Mouse (Mus musculus) forebrain, embryonic 13.5 days (tissue): ENCODE data around the gene Dis3l2. TPM values are rescaled to one million over a fixed set of nuclear protein-coding genes. Genes with fewer than 3 reads are reported as not detected.

Experiments
- ATAC-seq: fragments of 200-750 bp; cut with Nextera tagmentation; 2 replicates; pipeline ENCODE4 v1.8.0; 2017
- H3K27ac ChIP-seq: fragments of 300-500 bp; sonication (generic); 2 replicates; pipeline ENCODE4 v1.5.1; 2015; ENCODE audit warnings: inconsistent platforms, mild to moderate bottlenecking, moderate library complexity
- H3K27me3 ChIP-seq: fragments of 300-500 bp; sonication (generic); 2 replicates; pipeline ENCODE4 v1.6.1; 2015; ENCODE audit warnings: mild to moderate bottlenecking, inconsistent platforms
- H3K36me3 ChIP-seq: fragments of 300-500 bp; sonication (generic); 2 replicates; pipeline ENCODE4 v1.6.1; 2015; ENCODE audit warnings: mild to moderate bottlenecking, inconsistent platforms; ENCODE audit not compliant: poor library complexity, severe bottlenecking
- H3K4me1 ChIP-seq: fragments of 300-500 bp; sonication (generic); 2 replicates; pipeline ENCODE4 v1.6.1; 2015; ENCODE audit warnings: inconsistent platforms
- H3K4me2 ChIP-seq: fragments of 300-500 bp; sonication (generic); 2 replicates; pipeline ENCODE4 v1.6.1; 2015; ENCODE audit warnings: inconsistent platforms, mild to moderate bottlenecking, moderate library complexity
- H3K4me3 ChIP-seq: fragments of 300-500 bp; sonication (generic); 2 replicates; pipeline ENCODE4 v1.5.1; 2015; ENCODE audit warnings: mild to moderate bottlenecking, inconsistent platforms
- H3K9ac ChIP-seq: fragments of 300-500 bp; sonication (generic); 2 replicates; pipeline ENCODE4 v1.6.1; 2015; ENCODE audit warnings: mild to moderate bottlenecking, inconsistent platforms
- H3K9me3 ChIP-seq: fragments of 300-500 bp; sonication (generic); replicated peaks from 2 replicates; pipeline ENCODE4 v1.6.1; 2016; ENCODE audit warnings: inconsistent platforms
- WGBS: fragments of 180-500 bp; shearing (Covaris S2); methylation state at CpG from one replicate; pipeline ENCODE4 v1.1.7; 2015; 5-methylcytosine and 5-hydroxymethylcytosine counted together
- polyA plus RNA-seq: library from polyadenylated mRNA; unstranded; fragments of >200 nt; fragmentation: Nextera tagmentation; extraction: Ambion mirVana; gene quantifications from 2 replicates; pipeline ENCODE4 v1.2.1, GENCODE M21; 2015

Dis3l2 gene
- polyA plus RNA-seq, 1 experiment from 2014 or later, result 35.8 TPM

DNA sequence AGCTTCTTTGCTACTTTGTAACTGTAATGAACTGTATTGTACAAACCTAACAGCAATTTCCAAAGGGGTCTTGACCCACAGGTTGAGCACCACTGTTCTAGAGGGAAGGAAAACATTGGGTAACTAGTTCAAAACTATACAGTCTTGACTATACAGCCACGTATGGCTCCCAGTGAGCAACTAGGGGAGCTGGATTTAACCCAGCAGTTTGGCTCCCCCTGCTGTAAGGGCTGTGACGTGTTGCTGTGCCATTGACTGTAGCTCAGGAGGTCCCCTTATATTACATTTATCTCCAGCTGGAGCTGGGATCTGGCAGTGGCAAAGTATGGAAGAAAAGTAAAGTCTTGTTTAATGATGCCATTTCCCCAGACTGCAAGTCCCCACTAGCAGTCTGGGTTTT is 4.9 kb upstream of the Dis3l2 start:
- Histone ChIP-seq H3K36me3 (no peaks in the 10 kb centered on the region), H3K27me3 (no peaks in the 10 kb centered on the region), H3K4me2 (no peak overlapping the region), H3K9ac (no peak overlapping the region), H3K4me3 (no peak overlapping the region), H3K4me1 (peaks cover 6% of the 10 kb centered on the region), H3K9me3 (no peaks in the 10 kb centered on the region), H3K27ac (no peak overlapping the region)
- ATAC-seq, result no peak
- WGBS, result 40% methylated on average over 2 of the region's 2 CpGs

DNA sequence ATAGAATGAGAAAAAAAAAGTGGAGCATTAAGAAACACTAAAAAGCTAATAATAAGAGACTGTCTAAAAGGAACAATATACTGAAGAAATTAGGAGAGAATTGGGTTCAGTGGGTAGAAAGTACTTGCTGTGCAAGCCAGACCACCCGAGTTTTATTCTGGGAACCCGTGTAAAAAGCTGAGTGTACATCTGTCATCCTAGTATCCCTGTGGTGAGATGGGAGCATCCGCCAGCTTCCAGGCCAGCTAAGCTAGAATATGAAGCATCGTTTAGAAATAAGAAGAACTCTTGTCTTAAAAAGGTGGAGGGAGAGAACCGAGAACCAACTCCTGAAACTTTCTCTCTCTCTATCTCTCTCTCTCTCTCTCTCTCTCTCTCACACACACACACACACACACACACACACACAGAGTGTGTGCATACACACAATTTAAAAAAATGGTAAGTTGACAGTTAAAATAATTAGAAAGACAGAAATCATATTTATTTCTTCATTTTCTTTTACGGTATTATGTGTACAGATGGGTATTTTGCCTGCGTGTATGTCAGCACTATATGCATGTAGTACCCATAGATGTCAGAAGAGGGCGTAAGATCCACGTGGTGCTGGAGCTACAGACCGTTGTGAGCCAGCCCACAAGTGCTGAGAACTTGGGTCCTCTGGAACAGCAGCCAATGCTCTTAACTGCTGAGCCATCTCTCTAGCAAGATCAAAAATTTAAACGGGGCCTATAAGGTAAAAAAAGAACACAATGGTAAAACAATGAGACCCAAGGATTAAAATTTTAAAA is 4.1 kb upstream of the Dis3l2 start:
- no peaks in the 10 kb centered on the region for H3K9me3 ChIP-seq
- H3K36me3 ChIP-seq, result no peaks in the 10 kb centered on the region
- no peaks in the 10 kb centered on the region for H3K27me3 ChIP-seq
- no peak for ATAC-seq
- WGBS, result 65% methylated on average over 11 of the region's 11 CpGs
- H3K27ac ChIP-seq, result no peak overlapping the region
- peaks cover 10% of the 10 kb centered on the region for H3K4me1 ChIP-seq
- H3K4me3 ChIP-seq, result no peak overlapping the region
- H3K4me2 ChIP-seq, result no peak overlapping the region
- H3K9ac ChIP-seq, result no peak overlapping the region

DNA sequence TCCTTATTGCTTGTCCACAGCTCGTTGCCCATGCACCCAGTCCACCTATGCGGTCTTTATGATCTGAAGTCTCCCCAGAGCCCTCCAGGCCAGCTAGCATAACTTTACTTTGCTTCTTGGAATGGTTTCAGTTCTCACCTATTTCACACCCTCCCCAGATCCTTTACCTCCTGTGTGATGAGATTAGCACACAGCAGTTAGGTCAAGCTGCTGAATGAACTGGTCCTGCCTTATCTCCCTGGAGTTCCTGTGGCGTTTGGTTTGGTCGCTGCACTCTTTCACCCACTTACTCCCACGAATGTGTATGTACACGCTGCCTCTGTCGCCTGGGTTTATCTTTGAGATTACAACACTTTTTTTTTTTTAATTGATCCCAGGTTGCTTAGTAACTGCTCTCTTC is 3.2 kb upstream of the Dis3l2 start:
- Histone ChIP-seq H3K9me3 (no peaks in the 10 kb centered on the region), H3K27me3 (no peaks in the 10 kb centered on the region), H3K36me3 (no peaks in the 10 kb centered on the region), H3K4me3 (no peak overlapping the region), H3K9ac (no peak overlapping the region), H3K4me2 (no peak overlapping the region), H3K27ac (no peak overlapping the region), H3K4me1 (peaks cover 18% of the 10 kb centered on the region)
- ATAC-seq, result no peak
- WGBS, result 83% methylated on average over 7 of the region's 7 CpGs

DNA sequence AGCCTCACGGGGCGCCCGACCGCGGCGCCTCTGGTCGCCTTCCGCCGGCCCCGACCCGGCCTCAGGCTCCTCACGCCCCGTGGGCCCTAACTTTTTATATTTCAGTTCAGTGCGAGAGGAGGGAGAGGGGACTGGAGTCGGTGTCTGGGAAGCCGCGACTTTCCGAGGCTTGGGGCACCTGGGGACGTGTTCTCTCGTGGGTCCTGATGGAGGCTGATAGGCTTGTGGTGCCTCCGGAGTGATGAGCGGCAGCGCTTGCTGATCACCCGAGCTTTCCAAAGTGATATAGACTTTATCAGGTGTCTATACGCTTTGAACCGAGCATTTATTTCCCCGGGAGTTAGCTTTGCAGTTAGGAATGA is 338 bp downstream of the Dis3l2 start:
- peak overlapping the region; percentile 92 for H3K9ac ChIP-seq
- H3K4me2 ChIP-seq, result peak overlapping the region; percentile 74
- H3K9me3 ChIP-seq, result no peaks in the 10 kb centered on the region
- no peaks in the 10 kb centered on the region for H3K36me3 ChIP-seq
- WGBS, result under 1% methylated on average over 27 of the region's 27 CpGs
- H3K27ac ChIP-seq, result peak overlapping the region; percentile 89
- ATAC-seq, result no peak
- peak overlapping the region; percentile 90 for H3K4me3 ChIP-seq
- H3K4me1 ChIP-seq, result peaks cover 20% of the 10 kb centered on the region
- no peaks in the 10 kb centered on the region for H3K27me3 ChIP-seq

DNA sequence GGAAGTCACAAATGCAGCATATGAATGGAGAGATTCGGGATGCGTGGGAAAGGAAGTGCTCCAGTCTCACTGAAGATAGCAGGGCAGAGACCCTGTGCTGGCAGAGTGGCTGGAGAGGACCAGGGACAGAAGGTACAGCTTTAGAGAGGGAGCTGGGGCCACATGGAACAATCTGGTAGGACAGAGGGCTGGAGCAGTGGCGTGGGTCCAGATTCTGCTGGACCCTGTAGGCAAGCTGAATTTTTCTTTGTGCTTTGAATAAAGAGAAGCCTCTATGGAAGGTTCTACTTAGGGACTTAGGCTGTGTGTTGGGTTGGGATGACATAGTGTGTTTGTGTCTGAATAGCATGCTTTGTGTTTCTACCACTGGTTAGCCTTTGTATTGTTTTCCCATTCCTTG is 1.9 kb downstream of the Dis3l2 start:
- no peaks in the 10 kb centered on the region for H3K27me3 ChIP-seq
- no peak for ATAC-seq
- peaks cover 20% of the 10 kb centered on the region for H3K4me1 ChIP-seq
- H3K9me3 ChIP-seq, result no peaks in the 10 kb centered on the region
- 86% methylated on average over 3 of the region's 3 CpGs for WGBS
- H3K4me3 ChIP-seq, result no peak overlapping the region
- H3K9ac ChIP-seq, result no peak overlapping the region
- H3K4me2 ChIP-seq, result peak overlapping the region; percentile 74; the same call in 1 of the 2 replicates
- H3K36me3 ChIP-seq, result no peaks in the 10 kb centered on the region
- no peak overlapping the region for H3K27ac ChIP-seq

DNA sequence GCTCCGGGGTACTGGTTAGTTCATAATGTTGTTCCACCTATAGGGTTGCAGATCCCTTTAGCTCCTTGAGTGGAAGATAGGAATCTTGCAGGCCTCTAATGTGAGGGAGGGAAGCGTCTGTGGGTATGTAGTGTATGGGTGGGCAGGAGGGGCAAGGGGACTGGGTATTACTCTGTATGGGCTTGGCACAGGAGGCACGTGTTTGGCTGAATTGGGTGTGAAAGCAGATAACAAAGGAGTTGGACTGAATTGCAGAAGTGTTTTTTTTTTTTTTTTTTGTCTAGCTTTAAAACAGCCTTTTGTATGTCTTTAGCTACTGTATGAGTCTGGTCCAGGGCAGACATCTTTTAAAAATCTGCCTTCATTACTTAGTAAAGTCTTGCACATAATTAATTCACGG is 5.9 kb downstream of the Dis3l2 start:
- Histone ChIP-seq H3K4me2 (no peak overlapping the region), H3K9ac (no peak overlapping the region), H3K36me3 (no peaks in the 10 kb centered on the region), H3K27ac (no peak overlapping the region), H3K27me3 (no peaks in the 10 kb centered on the region), H3K9me3 (no peaks in the 10 kb centered on the region), H3K4me3 (no peak overlapping the region), H3K4me1 (peaks cover 10% of the 10 kb centered on the region)
- ATAC-seq, result no peak
- WGBS, result 74% methylated on average over 4 of the region's 4 CpGs

DNA sequence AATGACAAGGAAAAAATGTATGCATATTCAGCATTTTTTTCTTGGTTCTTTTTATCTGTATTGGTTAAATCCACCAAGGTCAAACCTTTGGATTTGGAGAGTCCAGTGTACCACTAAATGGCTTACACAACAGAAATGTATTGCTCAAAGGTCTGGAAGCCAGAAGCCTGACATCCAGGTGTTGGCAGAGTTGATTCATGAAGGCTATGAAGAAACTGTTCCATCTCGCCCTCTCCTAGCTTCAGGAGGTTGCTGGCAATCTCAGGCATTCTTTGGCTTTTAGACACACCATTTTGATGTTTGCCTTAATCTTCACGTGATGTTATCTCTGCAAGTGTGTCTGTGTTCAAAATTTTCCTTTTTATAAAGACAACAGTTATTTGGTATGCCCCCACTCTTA is 8.4 kb downstream of the Dis3l2 start:
- Histone ChIP-seq H3K4me2 (no peak overlapping the region), H3K9me3 (no peaks in the 10 kb centered on the region), H3K27ac (no peak overlapping the region), H3K36me3 (no peaks in the 10 kb centered on the region), H3K27me3 (no peaks in the 10 kb centered on the region), H3K4me1 (no peaks in the 10 kb centered on the region), H3K4me3 (no peak overlapping the region), H3K9ac (no peak overlapping the region)
- WGBS, result 85% methylated on average over 2 of the region's 2 CpGs
- no peak for ATAC-seq

DNA sequence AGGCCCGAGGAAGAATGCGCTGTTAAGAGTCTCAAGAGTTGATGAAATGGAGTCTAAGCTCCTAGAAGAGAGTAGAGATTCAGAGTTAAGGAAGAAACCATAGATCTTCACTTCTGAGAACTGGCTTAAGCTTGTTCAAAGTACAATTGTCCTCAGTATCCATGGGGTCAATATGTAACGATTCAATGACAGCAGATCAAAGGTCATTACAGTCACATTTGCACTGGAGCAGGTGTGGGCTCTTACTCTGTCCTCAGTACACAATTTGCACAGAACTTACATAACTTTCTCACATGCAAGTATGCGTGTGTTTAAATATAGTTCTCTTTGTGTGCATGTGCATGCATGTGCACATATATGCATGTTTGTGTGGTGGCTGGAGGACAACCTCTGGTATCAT is 9.4 kb downstream of the Dis3l2 start:
- Histone ChIP-seq H3K27me3 (no peaks in the 10 kb centered on the region), H3K4me1 (no peaks in the 10 kb centered on the region), H3K4me2 (no peak overlapping the region), H3K36me3 (no peaks in the 10 kb centered on the region), H3K4me3 (no peak overlapping the region), H3K9ac (no peak overlapping the region), H3K9me3 (no peaks in the 10 kb centered on the region), H3K27ac (no peak overlapping the region)
- no peak for ATAC-seq
- WGBS, result 92% methylated on average over 4 of the region's 4 CpGs

DNA sequence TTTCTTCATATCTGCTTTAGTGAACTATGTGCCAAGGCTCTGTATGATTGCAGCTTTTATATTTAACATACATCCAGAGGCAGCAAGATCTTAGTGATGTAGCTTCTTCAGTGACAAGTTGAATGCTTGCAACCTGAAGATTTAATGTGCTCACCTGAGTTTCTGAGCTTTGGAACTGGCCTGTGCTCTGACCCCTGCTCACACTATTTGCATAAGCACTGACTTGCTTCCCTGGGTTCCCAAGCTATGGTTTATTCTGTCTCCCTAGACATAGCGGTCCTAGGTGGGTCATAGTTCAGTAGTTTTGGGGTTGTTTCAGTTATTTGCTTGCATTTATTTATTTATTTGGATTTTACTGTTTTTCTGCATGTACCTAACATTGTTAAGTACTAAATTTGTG is 14.6 kb downstream of the Dis3l2 start:
- Histone ChIP-seq H3K27ac (no peak overlapping the region), H3K4me2 (no peak overlapping the region), H3K4me3 (no peak overlapping the region), H3K36me3 (no peaks in the 10 kb centered on the region), H3K9me3 (no peaks in the 10 kb centered on the region), H3K27me3 (no peaks in the 10 kb centered on the region), H3K4me1 (no peaks in the 10 kb centered on the region), H3K9ac (no peak overlapping the region)
- ATAC-seq, result no peak
- WGBS, result 97% methylated on average over 1 of the region's 1 CpGs

DNA sequence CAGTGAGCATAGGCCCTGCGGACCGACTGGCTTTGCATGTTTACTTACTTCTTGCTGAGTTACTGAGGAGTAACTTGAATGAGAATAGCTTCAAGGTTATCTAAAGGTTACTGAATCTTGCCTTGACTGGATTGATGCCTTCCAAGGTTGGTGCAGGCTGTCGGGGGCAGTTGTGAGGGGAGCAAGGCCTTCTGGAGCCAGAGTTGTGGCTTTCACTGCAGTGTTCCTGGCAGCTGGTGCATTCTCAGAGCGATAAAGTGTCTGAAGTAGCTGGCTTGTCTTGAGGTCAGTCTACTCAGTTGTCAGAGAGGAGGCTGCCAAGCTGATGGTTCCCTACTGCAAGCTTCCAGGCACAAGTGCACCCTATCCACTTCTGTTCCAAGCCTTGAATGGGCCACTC is 15.8 kb downstream of the Dis3l2 start:
- H3K9me3 ChIP-seq, result no peaks in the 10 kb centered on the region
- no peaks in the 10 kb centered on the region for H3K27me3 ChIP-seq
- no peaks in the 10 kb centered on the region for H3K36me3 ChIP-seq
- H3K4me2 ChIP-seq, result no peak overlapping the region
- no peak overlapping the region for H3K9ac ChIP-seq
- H3K27ac ChIP-seq, result no peak overlapping the region
- ATAC-seq, result no peak
- 92% methylated on average over 4 of the region's 4 CpGs for WGBS
- H3K4me1 ChIP-seq, result no peaks in the 10 kb centered on the region
- H3K4me3 ChIP-seq, result no peak overlapping the region

DNA sequence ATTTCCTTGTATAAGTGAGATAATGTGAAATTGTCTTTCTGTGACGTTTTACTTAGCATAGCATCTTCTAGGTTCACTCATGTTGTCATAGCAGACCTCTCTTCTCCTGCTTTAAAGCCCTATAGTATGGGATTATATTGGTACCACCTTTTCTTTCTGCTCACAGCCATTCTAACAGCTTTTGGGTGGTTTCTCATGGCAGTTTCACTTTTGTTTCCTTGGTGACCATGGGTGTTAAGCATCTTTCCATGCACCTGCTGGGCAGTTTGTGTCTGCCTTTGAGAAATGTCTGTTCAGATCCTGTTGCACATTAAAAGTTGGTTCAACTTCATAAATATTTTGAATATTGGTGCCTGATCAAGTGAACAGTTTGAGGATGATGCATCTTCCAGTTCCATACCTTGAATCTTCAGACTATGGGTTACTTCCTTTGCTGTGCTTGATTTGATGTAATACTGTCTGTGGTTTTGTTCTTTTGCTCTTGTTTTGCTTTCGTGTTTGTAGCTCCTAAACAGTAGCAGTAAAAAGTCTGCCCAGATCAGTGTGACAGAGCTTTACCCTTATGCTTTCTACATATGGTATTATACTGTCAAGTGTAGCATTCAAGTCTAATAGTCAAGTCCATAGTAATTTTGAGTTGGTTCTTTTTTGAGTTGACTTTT is 29.7 kb downstream of the Dis3l2 start:
- H3K4me3 ChIP-seq, result no peak overlapping the region
- H3K4me1 ChIP-seq, result no peaks in the 10 kb centered on the region
- no peaks in the 10 kb centered on the region for H3K9me3 ChIP-seq
- ATAC-seq, result no peak
- H3K27ac ChIP-seq, result no peak overlapping the region
- no peaks in the 10 kb centered on the region for H3K36me3 ChIP-seq
- 84% methylated on average over 2 of the region's 2 CpGs for WGBS
- H3K9ac ChIP-seq, result no peak overlapping the region
- H3K27me3 ChIP-seq, result no peaks in the 10 kb centered on the region
- H3K4me2 ChIP-seq, result no peak overlapping the region

DNA sequence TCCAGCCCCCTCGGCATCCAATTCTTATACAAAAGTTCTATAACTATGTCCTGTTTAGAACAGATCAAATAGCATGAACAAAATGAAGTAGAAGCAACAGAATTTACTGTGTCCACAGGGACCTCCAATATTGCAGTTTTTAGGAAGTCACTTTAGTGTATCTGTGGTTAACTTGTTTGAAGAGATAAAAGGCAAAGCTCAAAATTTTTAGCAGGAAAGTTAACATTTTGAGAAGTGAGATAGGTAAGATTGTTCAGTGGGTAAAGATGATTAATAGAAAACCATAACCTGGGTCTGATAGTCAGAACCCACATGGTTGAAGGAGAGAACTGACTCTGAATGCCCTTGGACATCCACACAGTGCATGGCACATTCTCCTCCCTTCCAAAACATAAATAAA is 32.8 kb downstream of the Dis3l2 start:
- H3K4me1 ChIP-seq, result no peaks in the 10 kb centered on the region
- no peaks in the 10 kb centered on the region for H3K27me3 ChIP-seq
- H3K9me3 ChIP-seq, result no peaks in the 10 kb centered on the region
- no peak overlapping the region for H3K4me3 ChIP-seq
- H3K36me3 ChIP-seq, result no peaks in the 10 kb centered on the region
- H3K27ac ChIP-seq, result no peak overlapping the region
- ATAC-seq, result no peak
- no peak overlapping the region for H3K9ac ChIP-seq
- no peak overlapping the region for H3K4me2 ChIP-seq
- 90% methylated on average over 1 of the region's 1 CpGs for WGBS

DNA sequence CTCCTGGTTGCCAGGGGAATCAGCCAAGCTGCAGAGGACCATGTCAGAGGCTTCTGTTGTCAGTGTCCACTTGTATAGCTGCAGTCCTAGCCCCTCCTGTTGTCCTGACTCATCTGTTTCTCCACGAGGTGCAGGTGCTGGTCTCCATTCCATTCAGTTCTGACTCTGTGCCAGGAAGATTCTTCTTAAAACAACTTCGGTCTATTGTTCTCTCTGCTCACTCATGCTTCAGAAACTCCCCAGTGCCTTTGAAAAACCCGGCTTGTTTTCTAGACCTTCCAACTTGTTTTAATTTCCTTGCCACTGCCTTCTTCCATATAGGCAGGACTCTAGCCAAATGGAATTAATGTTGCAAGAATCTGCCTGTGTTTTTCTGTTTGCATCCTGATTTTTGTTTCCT is 39.3 kb downstream of the Dis3l2 start:
- H3K9me3 ChIP-seq, result no peaks in the 10 kb centered on the region
- H3K9ac ChIP-seq, result no peak overlapping the region
- WGBS, result 28% methylated on average over 3 of the region's 3 CpGs
- peaks cover 13% of the 10 kb centered on the region for H3K4me1 ChIP-seq
- peaks cover 20% of the 10 kb centered on the region for H3K36me3 ChIP-seq
- H3K27me3 ChIP-seq, result no peaks in the 10 kb centered on the region
- no peak for ATAC-seq
- H3K4me3 ChIP-seq, result no peak overlapping the region
- H3K4me2 ChIP-seq, result no peak overlapping the region
- no peak overlapping the region for H3K27ac ChIP-seq
